Mouse (Mus musculus): ENCODE data around the gene Cblb. TPM values are rescaled to one million over a fixed set of nuclear protein-coding genes. Genes with fewer than 3 reads are reported as not detected.

The Cblb gene
- polyA plus RNA-seq, 1 experiment from 2014 or later, result 16.4 TPM

DNA sequence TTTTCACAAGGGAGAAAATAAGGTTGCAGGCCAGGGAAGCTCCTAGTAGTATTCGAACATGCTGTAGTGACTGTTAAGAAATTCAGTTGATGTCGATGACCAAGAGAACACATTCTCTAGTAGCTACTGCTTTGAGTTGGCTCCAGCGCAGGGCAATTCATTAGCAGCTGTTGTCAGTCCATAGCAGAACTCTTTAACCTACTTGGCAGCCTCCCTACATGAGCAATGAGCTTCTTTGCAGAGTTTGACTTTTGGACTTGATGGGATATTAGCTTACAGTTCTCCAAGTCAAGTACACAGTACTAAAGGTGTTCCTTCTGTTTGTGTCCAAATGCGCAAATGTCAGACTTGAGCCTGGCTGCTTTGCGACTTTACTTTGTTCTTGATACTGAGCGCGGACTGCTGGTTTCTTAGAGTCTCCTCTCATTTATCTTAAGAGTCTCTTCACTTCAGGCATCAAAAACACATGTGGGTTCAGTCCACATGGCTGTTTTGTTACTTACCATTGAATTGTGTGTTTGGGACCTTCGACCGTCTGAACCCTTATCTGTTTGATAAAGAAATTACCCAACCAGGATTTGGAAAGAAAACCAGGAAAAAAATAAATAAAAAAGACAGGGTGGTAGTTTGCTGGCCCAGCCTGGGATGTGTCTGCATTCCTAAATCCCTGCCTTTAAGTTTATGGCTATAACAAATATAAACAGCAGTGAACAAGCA, 47.9 kb downstream of the Cblb start:
- no peak overlapping the region for H3K27ac ChIP-seq
- no peaks in the 10 kb centered on the region for H3K27me3 ChIP-seq
- H3K9ac ChIP-seq, result no peak overlapping the region
- H3K36me3 ChIP-seq, result no peaks in the 10 kb centered on the region
- H3K4me1 ChIP-seq, result peaks cover 6% of the 10 kb centered on the region
- ATAC-seq (ENCODE audit: insufficient number of reproducible peaks, insufficient read depth, low FRiP score, low TSS enrichment, low read depth), result no peak
- 78% methylated on average over 9 of the region's 9 CpGs for WGBS
- H3K9me3 ChIP-seq, result no peaks in the 10 kb centered on the region
- H3K4me2 ChIP-seq, result no peak overlapping the region
- H3K4me3 ChIP-seq, result no peak overlapping the region

GRCm38 (mm10) chr16:52079475-52079823, 48.4 kb downstream of the Cblb start:
- no peak overlapping the region for H3K9ac ChIP-seq
- H3K27me3 ChIP-seq, result no peaks in the 10 kb centered on the region
- no peak overlapping the region for H3K4me3 ChIP-seq
- no peak overlapping the region for H3K4me2 ChIP-seq
- peaks cover 6% of the 10 kb centered on the region for H3K4me1 ChIP-seq
- H3K36me3 ChIP-seq, result no peaks in the 10 kb centered on the region
- WGBS, result 76% methylated on average over 8 of the region's 8 CpGs
- ATAC-seq (ENCODE audit: insufficient number of reproducible peaks, insufficient read depth, low FRiP score, low TSS enrichment, low read depth), result no peak
- no peaks in the 10 kb centered on the region for H3K9me3 ChIP-seq
- no peak overlapping the region for H3K27ac ChIP-seq

- no peak overlapping the region for H3K4me2 ChIP-seq
- no peaks in the 10 kb centered on the region for H3K9me3 ChIP-seq
- no peak overlapping the region for H3K9ac ChIP-seq
- no peak overlapping the region for H3K27ac ChIP-seq
- H3K36me3 ChIP-seq, result no peaks in the 10 kb centered on the region
- no peak for ATAC-seq (ENCODE audit: insufficient number of reproducible peaks, insufficient read depth, low FRiP score, low TSS enrichment, low read depth)
- H3K4me1 ChIP-seq, result peaks cover 6% of the 10 kb centered on the region
- H3K27me3 ChIP-seq, result no peaks in the 10 kb centered on the region
- no peak overlapping the region for H3K4me3 ChIP-seq
- WGBS, result 70% methylated on average over 11 of the region's 11 CpGs
Measured at GRCm38 (mm10) chr16:52080619-52081395, 49.8 kb downstream of the Cblb start.

DNA sequence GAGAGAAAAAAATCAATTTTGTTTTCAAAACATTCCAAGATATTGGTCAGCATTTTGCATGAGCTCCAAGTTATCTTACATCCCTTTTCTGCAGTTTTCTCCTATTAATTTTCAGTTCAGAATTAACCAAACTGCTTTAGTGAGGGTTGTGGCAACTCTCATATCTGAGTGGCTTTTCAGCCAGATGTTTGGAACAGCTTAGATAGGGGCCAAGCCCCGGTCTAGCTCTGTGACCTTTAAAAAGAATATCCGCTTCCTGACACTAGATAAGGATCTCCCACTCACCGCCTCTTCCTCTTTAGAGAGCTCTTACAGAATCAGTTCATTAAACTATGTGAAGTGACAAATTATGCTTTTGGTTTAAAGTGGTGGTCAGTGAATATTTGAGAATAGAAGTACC, 50.7 kb downstream of the Cblb start:
- Histone ChIP-seq H3K36me3 (no peaks in the 10 kb centered on the region), H3K9ac (no peak overlapping the region), H3K4me1 (peaks cover 6% of the 10 kb centered on the region), H3K9me3 (no peaks in the 10 kb centered on the region), H3K27me3 (no peaks in the 10 kb centered on the region), H3K4me2 (no peak overlapping the region), H3K27ac (no peak overlapping the region), H3K4me3 (no peak overlapping the region)
- no peak for ATAC-seq (ENCODE audit: insufficient number of reproducible peaks, insufficient read depth, low FRiP score, low TSS enrichment, low read depth)
- 62% methylated on average over 3 of the region's 3 CpGs for WGBS

DNA sequence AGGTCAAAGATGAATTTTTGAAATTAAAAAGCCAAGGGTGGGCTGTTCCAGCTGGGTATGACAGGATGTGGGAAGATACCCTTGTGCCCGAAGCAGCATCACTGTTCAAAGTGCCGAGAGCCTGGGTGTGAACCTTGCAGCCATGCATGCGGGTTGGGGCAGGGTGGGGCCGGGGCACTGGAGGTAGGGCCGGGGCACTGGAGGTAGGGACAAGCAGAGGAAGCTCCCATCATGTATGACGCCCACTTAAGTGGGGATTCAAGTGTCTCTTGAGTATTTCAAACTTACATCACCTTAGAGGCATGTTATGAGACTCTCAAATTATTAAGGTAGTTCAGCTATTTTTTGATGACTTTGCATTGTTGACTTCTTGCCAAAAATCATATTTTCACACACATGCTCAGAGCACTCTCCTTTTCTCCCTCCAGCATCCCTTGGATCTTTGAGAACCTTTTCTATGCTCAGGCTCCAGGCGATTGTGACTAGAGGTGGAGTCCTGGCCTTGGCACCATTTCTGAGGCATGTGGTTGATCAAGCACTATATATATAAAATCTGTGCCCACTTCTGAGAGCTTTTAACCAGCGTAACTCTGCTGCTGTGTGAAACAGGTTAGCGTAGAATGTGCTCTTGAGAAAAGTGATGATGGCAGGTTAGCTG, 55.9 kb downstream of the Cblb start:
- H3K27ac ChIP-seq, result no peak overlapping the region
- H3K36me3 ChIP-seq, result peaks cover 7% of the 10 kb centered on the region
- no peak for ATAC-seq (ENCODE audit: insufficient number of reproducible peaks, insufficient read depth, low FRiP score, low TSS enrichment, low read depth)
- H3K4me1 ChIP-seq, result no peaks in the 10 kb centered on the region
- WGBS, result 84% methylated on average over 9 of the region's 9 CpGs
- no peak overlapping the region for H3K4me2 ChIP-seq
- no peaks in the 10 kb centered on the region for H3K27me3 ChIP-seq
- H3K9ac ChIP-seq, result no peak overlapping the region
- no peak overlapping the region for H3K4me3 ChIP-seq
- no peaks in the 10 kb centered on the region for H3K9me3 ChIP-seq

- Histone ChIP-seq H3K27ac (no peak overlapping the region), H3K4me1 (peaks cover 12% of the 10 kb centered on the region), H3K27me3 (no peaks in the 10 kb centered on the region), H3K36me3 (peaks cover 7% of the 10 kb centered on the region), H3K4me3 (no peak overlapping the region), H3K9ac (no peak overlapping the region), H3K4me2 (no peak overlapping the region), H3K9me3 (no peaks in the 10 kb centered on the region)
- ATAC-seq (ENCODE audit: insufficient number of reproducible peaks, insufficient read depth, low FRiP score, low TSS enrichment, low read depth), result no peak
- WGBS, result 90% methylated on average over 4 of the region's 4 CpGs
Measured at GRCm38 (mm10) chr16:52089354-52089753, 58.3 kb downstream of the Cblb start.

GRCm38 (mm10) chr16:52090899-52091298, 59.9 kb downstream of the Cblb start:
- no peak overlapping the region for H3K9ac ChIP-seq
- no peaks in the 10 kb centered on the region for H3K9me3 ChIP-seq
- no peak overlapping the region for H3K27ac ChIP-seq
- no peaks in the 10 kb centered on the region for H3K27me3 ChIP-seq
- no peak for ATAC-seq (ENCODE audit: insufficient number of reproducible peaks, insufficient read depth, low FRiP score, low TSS enrichment, low read depth)
- H3K4me3 ChIP-seq, result no peak overlapping the region
- peaks cover 12% of the 10 kb centered on the region for H3K4me1 ChIP-seq
- H3K36me3 ChIP-seq, result peaks cover 7% of the 10 kb centered on the region
- 55% methylated on average over 6 of the region's 6 CpGs for WGBS
- no peak overlapping the region for H3K4me2 ChIP-seq

DNA sequence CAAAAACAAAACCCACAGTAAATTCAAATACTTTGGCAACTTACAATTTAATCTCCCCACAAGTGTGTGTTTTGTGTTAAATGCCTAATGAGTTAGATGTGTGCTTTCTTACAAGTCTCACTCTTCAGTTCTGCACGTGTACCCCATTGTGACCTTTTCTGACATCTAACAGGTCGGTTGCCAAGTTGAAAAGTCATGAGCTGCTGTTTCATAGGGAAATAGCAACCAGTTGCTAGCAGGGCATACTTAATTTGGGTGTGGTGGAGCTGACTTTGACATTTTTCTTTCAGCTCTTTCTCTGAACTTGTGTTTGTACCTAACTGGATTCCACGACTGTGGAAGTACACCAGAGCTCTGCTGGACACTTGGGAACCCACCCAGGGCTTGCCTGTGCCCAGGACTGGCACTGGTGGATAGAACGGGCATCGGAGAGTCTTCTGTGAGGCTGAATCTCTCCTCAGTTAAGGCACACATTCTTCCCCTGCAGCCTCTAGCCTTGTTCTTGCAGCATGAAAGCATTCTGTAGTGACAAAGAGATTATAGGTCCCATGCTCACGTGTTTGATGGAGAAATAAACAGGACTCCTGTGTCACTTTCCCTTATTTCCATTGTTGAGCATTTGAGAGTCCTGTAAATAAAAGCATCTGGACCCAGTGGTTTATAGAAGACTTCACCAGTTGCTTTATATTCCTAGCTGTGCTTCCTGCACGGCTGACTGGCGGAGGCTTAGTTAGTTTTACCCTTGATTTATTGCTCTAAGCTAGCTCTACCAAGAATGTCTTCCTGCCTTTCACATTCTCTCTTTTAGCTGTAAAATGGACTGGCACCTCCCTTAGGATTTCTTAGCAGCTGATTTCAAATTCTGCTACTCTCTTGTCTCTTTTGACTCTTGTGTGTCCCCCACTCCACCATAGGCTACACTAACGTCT, 62.6 kb downstream of the Cblb start:
- ATAC-seq (ENCODE audit: insufficient number of reproducible peaks, insufficient read depth, low FRiP score, low TSS enrichment, low read depth), result no peak
- peaks cover 12% of the 10 kb centered on the region for H3K4me1 ChIP-seq
- 68% methylated on average over 9 of the region's 9 CpGs for WGBS
- H3K27ac ChIP-seq, result no peak overlapping the region
- H3K9ac ChIP-seq, result no peak overlapping the region
- peaks cover 7% of the 10 kb centered on the region for H3K36me3 ChIP-seq
- no peak overlapping the region for H3K4me3 ChIP-seq
- no peak overlapping the region for H3K4me2 ChIP-seq
- no peaks in the 10 kb centered on the region for H3K27me3 ChIP-seq
- no peaks in the 10 kb centered on the region for H3K9me3 ChIP-seq

GRCm38 (mm10) chr16:52094735-52095459, 63.9 kb downstream of the Cblb start:
- 91% methylated on average over 10 of the region's 10 CpGs for WGBS

DNA sequence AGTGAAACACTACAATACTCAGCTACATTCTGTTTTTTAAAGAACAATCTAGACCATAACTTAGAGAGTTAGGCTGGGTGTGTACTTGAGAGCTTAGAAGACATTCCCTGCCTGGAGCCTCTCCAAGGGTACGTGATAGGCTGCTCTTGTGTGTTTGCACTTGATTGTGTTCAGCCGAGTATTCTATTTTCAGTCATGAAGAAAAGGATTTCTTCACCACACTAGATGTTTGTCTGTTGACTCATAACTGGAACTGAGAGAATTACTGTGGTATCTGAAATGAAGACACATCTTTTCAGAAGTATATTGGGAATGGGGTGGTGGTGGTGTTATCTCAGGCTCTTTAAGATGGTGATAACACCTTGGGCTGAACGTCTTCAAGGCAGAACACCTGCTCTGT, 64.6 kb downstream of the Cblb start:
- H3K4me2 ChIP-seq, result no peak overlapping the region
- H3K4me1 ChIP-seq, result peaks cover 14% of the 10 kb centered on the region
- H3K27me3 ChIP-seq, result no peaks in the 10 kb centered on the region
- 0 out of 2 replicates have a peak, but pooled peaks cover 2% of the 10 kb centered on the region for H3K36me3 ChIP-seq
- ATAC-seq (ENCODE audit: insufficient number of reproducible peaks, insufficient read depth, low FRiP score, low TSS enrichment, low read depth), result no peak
- H3K9ac ChIP-seq, result no peak overlapping the region
- H3K9me3 ChIP-seq, result no peaks in the 10 kb centered on the region
- no peak overlapping the region for H3K27ac ChIP-seq
- WGBS, result 86% methylated on average over 3 of the region's 3 CpGs
- no peak overlapping the region for H3K4me3 ChIP-seq

More at GRCm38 (mm10) chr16:52094735-52095459, 63.9 kb downstream of the Cblb start:
- Histone ChIP-seq H3K27me3 (no peaks in the 10 kb centered on the region), H3K4me1 (peaks cover 12% of the 10 kb centered on the region), H3K9me3 (no peaks in the 10 kb centered on the region), H3K36me3 (peaks cover 4% of the 10 kb centered on the region), H3K9ac (no peak overlapping the region), H3K27ac (no peak overlapping the region), H3K4me3 (no peak overlapping the region), H3K4me2 (no peak overlapping the region)
- ATAC-seq (ENCODE audit: insufficient number of reproducible peaks, insufficient read depth, low FRiP score, low TSS enrichment, low read depth), result no peak
